Mouse (Mus musculus) kidney, postnatal 0 days (tissue): ENCODE measurements around the gene Btbd9. TPM values are rescaled to one million over a fixed set of nuclear protein-coding genes. Genes with fewer than 3 reads are reported as not detected.
A peak's percentile ranks its signal among the peaks of the same experiment; 100 is the strongest.

Source experiments
- ATAC-seq: fragments of 200-750 bp; cut with Nextera tagmentation; replicated peaks from 2 replicates; pipeline ENCODE4 v1.8.0; 2017; ENCODE audit warnings: low read depth, moderate number of reproducible peaks, moderate TSS enrichment, moderate library complexity; ENCODE audit not compliant: low FRiP score
- DNase-seq: peaks from one replicate; pipeline ENCODE4 v3.0.0-alpha.2; 2016; ENCODE audit warnings: low spot score
- H3K27ac ChIP-seq: fragments of 300-500 bp; sonication (generic); 2 replicates; pipeline ENCODE4 v1.5.1; 2014; ENCODE audit warnings: mild to moderate bottlenecking
- H3K27me3 ChIP-seq: fragments of 300-500 bp; sonication (generic); 2 replicates; pipeline ENCODE4 v1.6.1; 2014; ENCODE audit warnings: low read length, mixed read lengths; ENCODE audit not compliant: insufficient read depth
- H3K36me3 ChIP-seq: fragments of 300-500 bp; sonication (generic); 2 replicates; pipeline ENCODE4 v1.6.1; 2014; ENCODE audit warnings: low read length, mixed read lengths; ENCODE audit not compliant: insufficient read depth
- H3K4me1 ChIP-seq: fragments of 300-500 bp; sonication (generic); replicated peaks from 2 replicates; pipeline ENCODE4 v1.6.1; 2014; ENCODE audit warnings: antibody characterized with exemption, low read length, mixed read lengths; ENCODE audit not compliant: insufficient read depth
- H3K4me2 ChIP-seq: fragments of 300-500 bp; sonication (generic); 2 replicates; pipeline ENCODE4 v1.6.1; 2014; ENCODE audit warnings: mild to moderate bottlenecking, low read length, moderate library complexity, mixed read lengths
- H3K4me3 ChIP-seq: fragments of 300-500 bp; sonication (generic); replicated peaks from 2 replicates; pipeline ENCODE4 v1.5.1; 2014; ENCODE audit warnings: low read depth, low read length
- H3K9ac ChIP-seq: fragments of 300-500 bp; sonication (generic); 2 replicates; pipeline ENCODE4 v1.6.1; 2014; ENCODE audit warnings: low read depth, low read length
- H3K9me3 ChIP-seq: fragments of 300-500 bp; sonication (generic); replicated peaks from 2 replicates; pipeline ENCODE4 v1.6.1; 2016; ENCODE audit warnings: low read length, inconsistent platforms, mixed read lengths
- CTCF ChIP-seq: IDR thresholded peaks from 2 replicates; pipeline ENCODE4 v1.5.1; 2016; ENCODE audit warnings: antibody characterized with exemption, low read depth, mild to moderate bottlenecking, moderate library complexity
- WGBS: fragments of 180-500 bp; shearing (Covaris S2); extraction: QIAGEN DNeasy Blood & Tissue Kit; methylation state at CpG from one replicate; pipeline ENCODE4 v1.1.7; 2014; 5-methylcytosine and 5-hydroxymethylcytosine counted together
- polyA plus RNA-seq: library from polyadenylated mRNA; unstranded; fragments of >200 nt; fragmentation: Nextera tagmentation; extraction: Ambion mirVana; gene quantifications from 2 replicates; pipeline ENCODE4 v1.2.1, GENCODE M21; 2015

Gene Btbd9
- polyA plus RNA-seq, 1 experiment from 2014 or later: 41.1 TPM

DNA sequence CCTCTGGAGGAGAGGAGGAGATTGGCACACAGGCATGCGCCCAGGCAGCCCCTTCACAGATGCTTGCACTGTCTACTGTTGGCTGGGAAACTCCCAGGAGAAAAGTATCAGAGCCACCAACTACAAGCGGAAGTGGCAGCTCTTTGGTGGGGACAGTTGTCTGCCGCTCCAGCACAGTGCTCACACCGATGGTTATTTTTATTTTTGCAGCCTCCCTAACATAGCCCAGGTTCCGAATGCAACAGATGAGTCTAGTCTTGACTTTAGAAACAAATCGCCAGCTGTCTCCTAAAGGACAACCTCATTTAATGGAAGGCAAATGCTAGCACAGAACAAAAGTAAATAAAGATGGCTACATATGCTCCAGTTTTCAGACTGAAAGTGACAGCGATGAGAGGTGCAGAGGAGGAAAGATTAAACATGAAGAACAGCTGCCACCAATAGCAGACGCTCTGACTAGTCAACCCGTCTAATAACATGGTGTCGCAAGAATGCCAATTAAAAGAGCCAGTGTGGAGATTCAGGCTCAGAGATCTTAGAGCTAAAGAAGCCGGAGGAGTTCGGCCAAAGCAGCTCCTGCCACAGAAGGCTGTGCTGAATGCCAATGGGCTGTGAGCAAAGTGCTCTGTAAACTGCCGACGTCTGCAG, 108.6 kb downstream of the Btbd9 start:
- ATAC-seq: no peak
- no peaks in the 10 kb centered on the region for H3K27me3 ChIP-seq
- no peaks in the 10 kb centered on the region for H3K9me3 ChIP-seq
- 51% methylated on average over 14 of the region's 14 CpGs for WGBS
- TF ChIP-seq CTCF: no peak
- H3K36me3 ChIP-seq: no peaks in the 10 kb centered on the region
- no peak overlapping the region for H3K27ac ChIP-seq
- no peak overlapping the region for H3K9ac ChIP-seq
- no peak for DNase-seq
- no peak overlapping the region for H3K4me2 ChIP-seq
- peaks cover 14% of the 10 kb centered on the region for H3K4me1 ChIP-seq
- H3K4me3 ChIP-seq: no peak overlapping the region

DNA sequence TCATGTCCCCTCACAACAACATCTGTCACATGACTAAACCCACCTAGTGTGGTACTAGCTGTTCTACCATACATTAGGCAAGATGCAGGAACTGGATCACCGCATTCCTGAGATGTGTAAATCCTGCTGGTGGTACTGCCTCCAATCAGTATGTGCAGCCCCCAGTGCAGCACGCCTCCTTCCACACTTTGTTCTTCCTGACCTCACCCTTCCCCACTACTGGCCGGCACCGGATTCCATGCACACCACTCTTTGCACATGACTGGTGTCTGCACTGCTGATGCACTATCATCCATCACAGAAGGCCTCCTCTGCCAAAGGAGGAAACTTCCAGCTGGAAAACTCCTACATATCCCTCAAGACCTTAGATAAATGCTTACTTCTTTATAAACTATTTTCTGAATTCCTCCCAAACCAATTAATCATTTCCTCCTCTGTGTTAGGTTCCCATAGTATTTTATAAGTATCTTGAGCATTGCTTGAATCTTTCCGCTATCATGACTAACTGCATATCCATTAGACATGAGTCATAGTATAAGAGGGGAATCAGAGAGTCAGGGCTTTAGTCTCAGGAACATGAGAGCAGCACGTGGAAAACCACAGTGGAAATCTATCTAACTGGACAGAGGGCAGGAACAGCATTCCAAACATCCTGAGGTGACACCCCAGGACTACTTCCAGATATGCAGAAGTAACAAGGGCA, 111.1 kb downstream of the Btbd9 start:
- no peak overlapping the region for H3K27ac ChIP-seq

DNA sequence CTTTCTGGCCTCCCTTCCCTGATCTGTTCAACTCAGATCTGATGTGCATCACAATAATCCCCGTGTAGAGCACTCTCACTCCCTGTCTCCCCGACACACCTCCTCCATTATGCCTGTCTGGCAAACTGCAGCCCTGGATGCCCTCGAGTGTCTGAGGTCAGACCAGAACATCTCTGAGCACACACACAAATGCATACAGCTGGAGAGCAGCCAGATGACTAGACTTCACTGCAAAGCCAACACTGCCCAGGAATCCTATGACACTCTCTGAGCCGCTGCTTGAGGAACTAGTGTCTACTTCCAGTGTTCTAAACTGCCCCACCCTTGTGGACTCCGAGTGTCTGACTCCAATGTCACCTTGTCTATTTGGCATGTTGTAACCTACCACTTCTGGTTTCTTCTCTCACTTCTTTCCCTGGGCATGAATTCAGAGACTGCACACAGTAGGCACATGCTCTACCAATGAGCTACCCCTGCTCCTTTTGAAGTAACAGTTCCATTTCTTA, 112.0 kb downstream of the Btbd9 start:
- ATAC-seq: no peak
- no peak overlapping the region for H3K9ac ChIP-seq
- no peaks in the 10 kb centered on the region; the same call in 1 of the 2 replicates for H3K4me1 ChIP-seq
- no peaks in the 10 kb centered on the region for H3K27me3 ChIP-seq
- WGBS: 66% methylated on average over 5 of the region's 5 CpGs
- no peaks in the 10 kb centered on the region for H3K9me3 ChIP-seq
- no peak for TF ChIP-seq CTCF
- H3K4me3 ChIP-seq: no peak overlapping the region
- DNase-seq: no peak
- H3K4me2 ChIP-seq: no peak overlapping the region
- no peaks in the 10 kb centered on the region for H3K36me3 ChIP-seq
- no peak overlapping the region for H3K27ac ChIP-seq

More for the DNA sequence above, 111.1 kb downstream of the Btbd9 start:
- no peak overlapping the region for H3K4me3 ChIP-seq
- no peak overlapping the region for H3K4me2 ChIP-seq
- H3K9me3 ChIP-seq: no peaks in the 10 kb centered on the region
- H3K27me3 ChIP-seq: no peaks in the 10 kb centered on the region
- 52% methylated on average over 6 of the region's 6 CpGs for WGBS
- peaks cover under 1% of the 10 kb centered on the region; the same call in 1 of the 2 replicates for H3K4me1 ChIP-seq
- ATAC-seq (no peak), DNase-seq (peak; percentile 22)
- TF ChIP-seq CTCF: no peak
- H3K36me3 ChIP-seq: no peaks in the 10 kb centered on the region
- no peak overlapping the region for H3K9ac ChIP-seq

DNA sequence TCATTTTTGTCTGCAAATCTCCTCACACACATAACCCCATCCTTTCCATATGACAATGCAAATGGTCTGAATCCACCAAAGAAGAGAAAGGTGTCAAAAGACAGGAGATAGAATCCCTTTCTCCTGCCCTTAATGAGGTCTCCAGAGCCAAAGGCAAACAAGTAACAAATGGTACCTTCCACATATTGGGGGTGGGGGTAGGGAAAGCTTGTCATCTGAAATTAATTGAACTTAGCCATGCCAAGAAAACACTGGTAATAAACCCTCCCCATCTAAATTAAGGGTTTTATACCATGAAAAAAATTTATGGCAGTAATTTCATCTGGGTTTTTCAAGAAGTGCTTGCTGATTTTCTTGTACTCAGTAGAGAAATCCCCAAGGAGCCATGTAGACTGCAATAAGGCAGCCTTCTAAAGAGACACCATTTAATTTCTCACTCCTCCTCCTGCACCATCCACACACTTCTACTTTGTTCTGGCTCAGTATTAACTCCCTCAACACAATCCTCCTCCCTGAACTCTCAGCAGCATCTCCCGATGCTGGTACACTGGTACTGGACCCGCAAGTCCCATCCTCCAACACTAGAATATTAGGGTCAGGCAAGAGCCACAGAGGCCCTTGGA, 115.5 kb downstream of the Btbd9 start:
- H3K4me3 ChIP-seq: no peak overlapping the region
- no peaks in the 10 kb centered on the region for H3K36me3 ChIP-seq
- 57% methylated on average over 2 of the region's 2 CpGs for WGBS
- ATAC-seq (no peak), DNase-seq (no peak)
- no peak overlapping the region for H3K4me2 ChIP-seq
- H3K9me3 ChIP-seq: no peaks in the 10 kb centered on the region
- no peaks in the 10 kb centered on the region for H3K4me1 ChIP-seq
- H3K27me3 ChIP-seq: no peaks in the 10 kb centered on the region
- no peak overlapping the region for H3K27ac ChIP-seq
- no peak overlapping the region for H3K9ac ChIP-seq
- no peak for TF ChIP-seq CTCF

DNA sequence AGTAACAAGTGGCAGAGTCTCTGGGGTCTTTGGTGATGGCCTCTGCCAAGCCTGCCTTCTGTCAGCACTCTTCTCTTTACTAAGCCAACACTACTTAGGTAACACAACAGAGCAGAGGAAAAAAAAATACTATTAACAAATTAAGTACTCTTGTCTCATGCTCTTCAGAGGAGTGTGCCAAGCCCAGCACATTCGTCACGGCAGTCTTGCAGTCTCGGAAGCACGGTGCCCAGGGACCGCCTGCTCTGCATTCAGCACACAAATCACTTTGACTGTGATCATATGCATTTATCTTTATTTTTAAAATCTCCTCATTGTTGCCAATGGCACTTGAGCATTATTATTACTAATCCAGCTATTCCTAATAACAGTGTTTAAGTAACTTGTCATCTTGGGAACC, 116.6 kb downstream of the Btbd9 start:
- H3K4me2 ChIP-seq: no peak overlapping the region
- no peak for TF ChIP-seq CTCF
- H3K9ac ChIP-seq: no peak overlapping the region
- ATAC-seq: no peak
- WGBS: 76% methylated on average over 5 of the region's 5 CpGs
- no peaks in the 10 kb centered on the region for H3K4me1 ChIP-seq
- H3K27me3 ChIP-seq: no peaks in the 10 kb centered on the region
- no peak for DNase-seq
- no peak overlapping the region for H3K4me3 ChIP-seq
- H3K9me3 ChIP-seq: no peaks in the 10 kb centered on the region
- H3K36me3 ChIP-seq: no peaks in the 10 kb centered on the region
- no peak overlapping the region for H3K27ac ChIP-seq

DNA sequence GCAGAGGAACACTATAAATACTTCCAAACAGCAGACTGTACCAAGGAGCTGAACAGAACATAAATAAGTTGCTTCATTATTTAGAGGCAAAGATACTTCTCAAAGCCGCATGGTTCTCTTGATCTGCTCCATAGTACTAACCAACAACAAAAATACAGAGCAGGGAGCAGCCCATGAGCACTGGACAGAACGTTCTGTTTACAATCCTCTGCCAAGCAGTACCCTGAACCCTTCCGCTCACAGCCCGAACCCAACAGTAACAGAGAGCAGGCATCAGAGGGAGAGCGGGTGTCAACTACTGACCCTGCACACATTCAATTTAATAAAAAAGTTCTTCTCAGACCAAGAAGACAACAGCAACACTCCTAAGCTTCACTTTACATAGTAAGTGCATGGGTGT, 117.4 kb downstream of the Btbd9 start:
- no peak for ATAC-seq

More for the DNA sequence above, 117.4 kb downstream of the Btbd9 start:
- Histone ChIP-seq H3K27ac (no peak overlapping the region), H3K9ac (no peak overlapping the region), H3K9me3 (no peaks in the 10 kb centered on the region), H3K4me1 (no peaks in the 10 kb centered on the region), H3K4me2 (no peak overlapping the region), H3K27me3 (no peaks in the 10 kb centered on the region), H3K36me3 (no peaks in the 10 kb centered on the region), H3K4me3 (no peak overlapping the region)
- DNase-seq: no peak
- WGBS: 87% methylated on average over 5 of the region's 5 CpGs
- TF ChIP-seq CTCF: no peak
